In the genomic region with DNA sequence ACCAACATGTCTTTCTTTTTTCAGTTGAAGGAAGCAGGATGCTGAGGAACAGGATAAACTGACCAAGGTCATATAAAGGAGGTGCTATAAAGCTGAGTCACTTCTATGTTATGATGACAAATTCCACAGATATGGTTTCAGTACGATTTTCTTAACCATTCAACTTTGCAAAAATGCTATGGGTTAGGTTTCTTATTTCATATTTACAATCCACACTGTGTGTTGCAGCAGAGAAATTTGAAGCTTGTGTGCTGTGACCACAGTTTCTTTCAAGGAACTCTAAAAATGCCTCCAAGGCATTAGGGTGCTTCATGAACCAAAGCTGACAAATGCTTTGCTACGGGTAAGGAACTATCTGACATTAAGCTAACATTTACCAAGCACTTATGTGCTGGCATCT, we compare ENCODE assay signal across 22 mouse cellular contexts.
DNase-seq lines count a peak whose midpoint lies in the region; ATAC-seq and TF ChIP-seq lines count a peak whose summit lies in the region.
"Had no signal": no experiment of that assay in that cellular context is flagged by ENCODE, and none has a peak within 500 bp of the region (broad histone marks: within the 10 kb centered on the region; RNA-seq: fewer than 3 reads in every experiment).

No protein-coding gene starts in this region.

- H3K9ac ChIP-seq in embryonic facial prominence, embryonic 14.5 days (ENCODE audit: low read depth, low read length) = no peak overlapping the region
- H3K9ac ChIP-seq: embryonic facial prominence, embryonic 13.5 days; forebrain, embryonic 12.5 days had no signal

- no peak overlapping the region for H3ac ChIP-seq in myocyte (ENCODE audit: control insufficient read depth, insufficient read length)

- 23% methylated on average over 2 of the region's 2 CpGs for WGBS in embryonic facial prominence, embryonic 14.5 days
- WGBS in embryonic facial prominence, embryonic 10.5 days = 60% methylated on average over 2 of the region's 2 CpGs

- no peak overlapping the region for H3K4me2 ChIP-seq in embryonic facial prominence, embryonic 14.5 days (ENCODE audit: low read depth, low read length)
- peak overlapping the region; percentile 25 for H3K4me2 ChIP-seq in myocyte (ENCODE audit: low read depth)
- H3K4me2 ChIP-seq: embryonic facial prominence, embryonic 13.5 days; forebrain, embryonic 12.5 days had no signal

- no peaks in the 10 kb centered on the region for H3K79me2 ChIP-seq in myocyte (ENCODE audit: control insufficient read depth, insufficient read depth)

- intact Hi-C loops in left cerebral cortex, postnatal 36 days (cut with DNase I) = no loop called here

- no peaks in the 10 kb centered on the region for H3K9me3 ChIP-seq in embryonic facial prominence, embryonic 14.5 days (ENCODE audit: control insufficient read depth, low read length)
- no peaks in the 10 kb centered on the region for H3K9me3 ChIP-seq in embryonic facial prominence, embryonic 10.5 days
- H3K9me3 ChIP-seq: embryonic facial prominence, embryonic 13.5 days; forebrain, embryonic 10.5 days; forebrain, embryonic 12.5 days had no signal

- H3K27ac ChIP-seq in embryonic facial prominence, embryonic 14.5 days (replicated peaks; ENCODE audit: low read depth, low read length) = no peak overlapping the region
- H3K27ac ChIP-seq in embryonic facial prominence, embryonic 10.5 days (replicated peaks) = no peak overlapping the region
- H3K27ac ChIP-seq: embryonic facial prominence, embryonic 13.5 days; forebrain, embryonic 10.5 days; forebrain, embryonic 12.5 days had no signal

- H3K4me3 ChIP-seq in embryonic facial prominence, embryonic 14.5 days (ENCODE audit: low read depth, low read length) = no peak overlapping the region
- no peak overlapping the region for H3K4me3 ChIP-seq in embryonic facial prominence, embryonic 10.5 days
- no peak overlapping the region for H3K4me3 ChIP-seq in myocyte
- H3K4me3 ChIP-seq: embryonic facial prominence, embryonic 13.5 days; erythroblast, embryonic 14.5 days; forebrain, embryonic 10.5 days; forebrain, embryonic 12.5 days had no signal

- H3K27me3 ChIP-seq in embryonic facial prominence, embryonic 14.5 days (replicated peaks; ENCODE audit: control insufficient read depth, insufficient read depth, low read length) = no peaks in the 10 kb centered on the region
- H3K27me3 ChIP-seq in embryonic facial prominence, embryonic 10.5 days (replicated peaks; ENCODE audit: low read depth, poor library complexity, severe bottlenecking) = no peaks in the 10 kb centered on the region
- no peaks in the 10 kb centered on the region for H3K27me3 ChIP-seq in myocyte (ENCODE audit: control insufficient read depth, insufficient read depth, insufficient read length)
- H3K27me3 ChIP-seq: embryonic facial prominence, embryonic 13.5 days; forebrain, embryonic 12.5 days had no signal

- 0 out of 2 replicates have a peak, but pooled peaks cover 4% of the 10 kb centered on the region for H3K4me1 ChIP-seq in embryonic facial prominence, embryonic 14.5 days (ENCODE audit: control insufficient read depth, insufficient read depth, low read length)
- H3K4me1 ChIP-seq in embryonic facial prominence, embryonic 10.5 days = no peaks in the 10 kb centered on the region
- H3K4me1 ChIP-seq: embryonic facial prominence, embryonic 13.5 days; forebrain, embryonic 10.5 days; forebrain, embryonic 12.5 days had no signal

- no peaks in the 10 kb centered on the region for H3K36me3 ChIP-seq in embryonic facial prominence, embryonic 14.5 days (ENCODE audit: control insufficient read depth, insufficient read depth, low read length)
- H3K36me3 ChIP-seq in embryonic facial prominence, embryonic 10.5 days (replicated peaks) = no peaks in the 10 kb centered on the region
- H3K36me3 ChIP-seq in myocyte (ENCODE audit: control insufficient read depth, insufficient read depth) = no peaks in the 10 kb centered on the region
- H3K36me3 ChIP-seq: embryonic facial prominence, embryonic 13.5 days; forebrain, embryonic 10.5 days; forebrain, embryonic 12.5 days had no signal

- peak; percentile 63 for ATAC-seq in embryonic facial prominence, embryonic 14.5 days (ENCODE audit: low read depth)
- ATAC-seq: forebrain, embryonic 14.5 days; forebrain, embryonic 16.5 days had no signal

- DNase-seq in embryonic facial prominence, embryonic 14.5 days (ENCODE audit: low spot score) = peak; percentile 70
- no peak for DNase-seq in embryonic facial prominence, embryonic 10.5 days (ENCODE audit: low spot score)
- peak; percentile 11 for DNase-seq in 416B (ENCODE audit: low read depth)
- DNase-seq in NIH3T3 (ENCODE audit: low read depth) = peak; percentile 64
- DNase-seq in B cell, adult 2 months = no peak
- DNase-seq in testis, postnatal 14 days (ENCODE audit: low spot score) = no peak
- DNase-seq in left cerebral cortex, postnatal 36 days (ENCODE audit: low spot score in 2 of 2) = no peak
- DNase-seq: adrenal gland, adult 8-10 months; adrenal gland, postnatal 14 days; adrenal gland, postnatal 36 days; cerebellum, adult 11-12 months; cerebellum, adult 2 months; cerebellum, adult 9-10 months; cerebellum, postnatal 10 days; cerebellum, postnatal 25 days had no signal

- no peak for TF ChIP-seq POLR2A in myocyte (IDR thresholded peaks at IDR 0.05; ENCODE audit: insufficient read length, low read depth)

TF ChIP-seq in myocyte, 11 proteins besides CTCF, POLR2A, EP300 and RAD21:
- TF ChIP-seq TCF12 (IDR thresholded peaks at IDR 0.05; ENCODE audit: insufficient read depth, poor library complexity, severe bottlenecking) (no peak), CEBPB (IDR thresholded peaks at IDR 0.05; ENCODE audit: insufficient read depth, poor library complexity, severe bottlenecking) (peak; percentile 62)
TF ChIP-seq in myocyte: peak in this region for 1.

Comparison
In these comparisons a context has a peak if more than half of its experiments do, and no peak if none do; other contexts are left out.
1. DNase-seq: peak in embryonic facial prominence, embryonic 14.5 days (single experiment), 416B (single experiment) and NIH3T3 (single experiment); none in embryonic facial prominence, embryonic 10.5 days (single experiment), B cell, adult 2 months (0 of 2), testis, postnatal 14 days (single experiment) and left cerebral cortex, postnatal 36 days (0 of 2).